Mouse (Mus musculus) CD4-positive, CD25-positive, alpha-beta regulatory T cell, adult 4 months (primary cell): Measurements from ENCODE around the gene Krt13. TPM values are rescaled to one million over a fixed set of nuclear protein-coding genes. Genes with fewer than 3 reads are reported as not detected.

Experiments used
- ATAC-seq: one replicate; pipeline ENCODE4 v1.8.0; 2017
- polyA plus RNA-seq, 2 experiments: library from polyadenylated mRNA; unstranded; fragments of 100-300 nt; shearing (Covaris generic); gene quantifications; one replicate each; pipeline ENCODE4 v1.2.1; 2017

The Krt13 gene
- not detected for polyA plus RNA-seq

GRCm38 (mm10) chr11:100121466-100121865 is at the start of gene Krt13:
Krt13 (minus strand) TSS chr11:100121566.
- no peak for ATAC-seq

- no peak for ATAC-seq
Measured at GRCm38 (mm10) chr11:100168765-100169762, 47.7 kb upstream of the Krt13 start.

- no peak for ATAC-seq
Measured at GRCm38 (mm10) chr11:100168071-100168470, 46.7 kb upstream of the Krt13 start.

- ATAC-seq: no peak
Measured at GRCm38 (mm10) chr11:100164392-100164791, 43.0 kb upstream of the Krt13 start.

- ATAC-seq: no peak
Measured at GRCm38 (mm10) chr11:100157908-100158477, 36.6 kb upstream of the Krt13 start.

- ATAC-seq: no peak
Measured at GRCm38 (mm10) chr11:100157331-100157730, 36.0 kb upstream of the Krt13 start.

- no peak for ATAC-seq
Measured at GRCm38 (mm10) chr11:100155497-100156255, 34.3 kb upstream of the Krt13 start.

GRCm38 (mm10) chr11:100148615-100149330 is 27.4 kb upstream of the Krt13 start, which contains the start of gene Krt19:
Krt19 (minus strand) TSS chr11:100148665.
- no peak for ATAC-seq

GRCm38 (mm10) chr11:100147566-100148353 is 26.4 kb upstream of the Krt13 start:
- ATAC-seq: no peak

GRCm38 (mm10) chr11:100145858-100146560 is 24.6 kb upstream of the Krt13 start:
- no peak for ATAC-seq

GRCm38 (mm10) chr11:100145104-100145503 is 23.7 kb upstream of the Krt13 start:
- no peak for ATAC-seq

GRCm38 (mm10) chr11:100140966-100141365 is 19.6 kb upstream of the Krt13 start:
- ATAC-seq: no peak

GRCm38 (mm10) chr11:100139391-100139790 is 18.0 kb upstream of the Krt13 start:
- ATAC-seq: no peak

GRCm38 (mm10) chr11:100138809-100139208 is 17.4 kb upstream of the Krt13 start:
- ATAC-seq: no peak

- ATAC-seq: no peak
Measured at GRCm38 (mm10) chr11:100137693-100138092, 16.3 kb upstream of the Krt13 start.

- ATAC-seq: no peak
Measured at GRCm38 (mm10) chr11:100136559-100136958, 15.2 kb upstream of the Krt13 start.

- ATAC-seq: no peak
Measured at GRCm38 (mm10) chr11:100135731-100136130, 14.4 kb upstream of the Krt13 start, which contains the start of gene Krt15. Krt15 (minus strand) TSS chr11:100135928.

GRCm38 (mm10) chr11:100124901-100125300 is 3.5 kb upstream of the Krt13 start:
- no peak for ATAC-seq

- ATAC-seq: no peak
Measured at GRCm38 (mm10) chr11:100120331-100120730, 1.0 kb downstream of the Krt13 start.

- no peak for ATAC-seq
Measured at GRCm38 (mm10) chr11:100113742-100114029, 7.7 kb downstream of the Krt13 start.
